Mouse (Mus musculus): Measurements from ENCODE around the gene Calml4.
"Not testable (repeated sequence)": the region's sequence is repeated elsewhere in the genome, so short reads cannot be mapped to it uniquely, and the experiment has no call there.

Calml4 gene

GRCm38 (mm10) chr9:62857719-62858261 lies at the start of gene Calml4:
Gene Calml4, plus strand, starts transcription at chr9:62858080.
- DNase-seq (ENCODE audit: low read depth): no peak

- no peak for DNase-seq (ENCODE audit: low read depth)
These were observed 47.8 kb upstream of the Calml4 start for GRCm38 (mm10) chr9:62810095-62810494.

- peak; percentile 56 for DNase-seq (ENCODE audit: low read depth)
These were observed 47.1 kb upstream of the Calml4 start for GRCm38 (mm10) chr9:62810543-62811515.

- peak; percentile 90 for DNase-seq (ENCODE audit: low read depth)
These were observed 46.3 kb upstream of the Calml4 start, which contains the start of gene Fem1b for GRCm38 (mm10) chr9:62811516-62812121. Gene Fem1b, minus strand, starts transcription at chr9:62811934.

GRCm38 (mm10) chr9:62812216-62813049 lies 45.4 kb upstream of the Calml4 start:
- no peak for DNase-seq (ENCODE audit: low read depth)

GRCm38 (mm10) chr9:62814751-62815150 lies 43.1 kb upstream of the Calml4 start:
- DNase-seq (ENCODE audit: low read depth): no peak

- DNase-seq (ENCODE audit: low read depth): no peak
These were observed 41.4 kb upstream of the Calml4 start for GRCm38 (mm10) chr9:62816323-62817098.

GRCm38 (mm10) chr9:62817099-62817571 lies 40.7 kb upstream of the Calml4 start:
- no peak for DNase-seq (ENCODE audit: low read depth)

GRCm38 (mm10) chr9:62817828-62818614 lies 39.9 kb upstream of the Calml4 start:
- no peak for DNase-seq (ENCODE audit: low read depth)

- DNase-seq (ENCODE audit: low read depth): no peak
These were observed 38.4 kb upstream of the Calml4 start for GRCm38 (mm10) chr9:62819494-62819893.

GRCm38 (mm10) chr9:62819910-62820309 lies 38.0 kb upstream of the Calml4 start:
- DNase-seq (ENCODE audit: low read depth): not testable (repeated sequence)

GRCm38 (mm10) chr9:62820829-62821228 lies 37.1 kb upstream of the Calml4 start:
- DNase-seq (ENCODE audit: low read depth): no peak

- DNase-seq (ENCODE audit: low read depth): no peak
These were observed 36.1 kb upstream of the Calml4 start for GRCm38 (mm10) chr9:62821811-62822210.

GRCm38 (mm10) chr9:62825791-62826393 lies 32.0 kb upstream of the Calml4 start:
- no peak for DNase-seq (ENCODE audit: low read depth)

- no peak for DNase-seq (ENCODE audit: low read depth)
These were observed 31.4 kb upstream of the Calml4 start for GRCm38 (mm10) chr9:62826456-62826855.

GRCm38 (mm10) chr9:62827939-62828652 lies 29.8 kb upstream of the Calml4 start:
- DNase-seq (ENCODE audit: low read depth): peak; percentile 42

GRCm38 (mm10) chr9:62828662-62829086 lies 29.2 kb upstream of the Calml4 start:
- DNase-seq (ENCODE audit: low read depth): peak; percentile 93

GRCm38 (mm10) chr9:62829877-62830276 lies 28.0 kb upstream of the Calml4 start:
- DNase-seq (ENCODE audit: low read depth): no peak

- DNase-seq (ENCODE audit: low read depth): no peak
These were observed 23.0 kb upstream of the Calml4 start for GRCm38 (mm10) chr9:62834906-62835305.

Data from c-Kit-positive CD71-negative TER-119-negative erythroid progenitor cells, embryonic 14.5 days (primary cell).